Mouse (Mus musculus) lung, adult 2 months (tissue): ENCODE measurements at regions not wholly inside any gene's neighbourhood (a gene's known extent, or its start where the extent isn't known, plus 50 kb on each side); places are given as distances from the start of the nearest gene placed in this dataset.
"Not testable (repeated sequence)": the region's sequence is repeated elsewhere in the genome, so short reads cannot be mapped to it uniquely, and the experiment has no call there.

Experiments
- DNase-seq: peaks from one replicate; pipeline ENCODE4 v3.0.0; 2022
- H3K4me1 ChIP-seq: fragments of 200-500 bp; 2 replicates; pipeline ENCODE4 v1.6.1; 2011; ENCODE audit warnings: low read length; ENCODE audit not compliant: control insufficient read depth, insufficient read depth
- H3K4me3 ChIP-seq: fragments of 200-500 bp; replicated peaks from 2 replicates; pipeline ENCODE3; 2011; ENCODE audit warnings: low read depth, mild to moderate bottlenecking, control low read depth, low read length; ENCODE audit errors: extremely low read depth
- CTCF ChIP-seq: fragments of 200-500 bp; IDR thresholded peaks from 2 replicates; pipeline ENCODE4 v1.5.1; 2011; ENCODE audit warnings: mild to moderate bottlenecking, low read length, control low read depth; ENCODE audit not compliant: insufficient read depth
- POLR2A ChIP-seq: fragments of 200-500 bp; IDR thresholded peaks from 2 replicates; pipeline ENCODE4 v1.6.1; 2011; ENCODE audit warnings: low read depth, mild to moderate bottlenecking, control low read depth, low read length, borderline replicate concordance; ENCODE audit errors: extremely low read depth
- WGBS: fragments of 180-500 bp; shearing (Covaris S2); methylation state at CpG from one replicate; pipeline ENCODE4 v1.1.7; 2018; 5-methylcytosine and 5-hydroxymethylcytosine counted together

GRCm38 (mm10) chr13:27945062-27945461 is 71.0 kb upstream of the Prl4a1 start:
- TF ChIP-seq CTCF (no peak), POLR2A (no peak)
- Histone ChIP-seq H3K4me3 (no peak overlapping the region), H3K4me1 (no peaks in the 10 kb centered on the region)
- peak; percentile 32 for DNase-seq
- WGBS: 56% methylated on average over 3 of the region's 3 CpGs

- not testable (repeated sequence) for H3K4me3 ChIP-seq, DNase-seq, H3K4me1 ChIP-seq
- 83% methylated on average over 1 of the region's 1 CpGs for whole genome bisulfite sequencing
These were observed 55.6 kb upstream of the Prl4a1 start for GRCm38 (mm10) chr13:27960421-27960820.

GRCm38 (mm10) chr13:27962381-27962780 is 53.6 kb upstream of the Prl4a1 start:
- H3K4me3 ChIP-seq, H3K4me1 ChIP-seq, DNase-seq: not testable (repeated sequence)
- 75% methylated on average over 2 of the region's 2 CpGs for WGBS

GRCm38 (mm10) chr13:27966021-27966420 is 50.0 kb upstream of the Prl4a1 start:
- not testable (repeated sequence) for DNase-seq, H3K4me3 ChIP-seq, H3K4me1 ChIP-seq
- WGBS: 94% methylated on average over 2 of the region's 2 CpGs
